Mouse (Mus musculus): ENCODE results near the gene Ccn5. TPM values are rescaled to one million over a fixed set of nuclear protein-coding genes. Genes with fewer than 3 reads are reported as not detected.

The Ccn5 gene
- polyA plus RNA-seq, 1 experiment from 2014 or later: 0.50 TPM

DNA sequence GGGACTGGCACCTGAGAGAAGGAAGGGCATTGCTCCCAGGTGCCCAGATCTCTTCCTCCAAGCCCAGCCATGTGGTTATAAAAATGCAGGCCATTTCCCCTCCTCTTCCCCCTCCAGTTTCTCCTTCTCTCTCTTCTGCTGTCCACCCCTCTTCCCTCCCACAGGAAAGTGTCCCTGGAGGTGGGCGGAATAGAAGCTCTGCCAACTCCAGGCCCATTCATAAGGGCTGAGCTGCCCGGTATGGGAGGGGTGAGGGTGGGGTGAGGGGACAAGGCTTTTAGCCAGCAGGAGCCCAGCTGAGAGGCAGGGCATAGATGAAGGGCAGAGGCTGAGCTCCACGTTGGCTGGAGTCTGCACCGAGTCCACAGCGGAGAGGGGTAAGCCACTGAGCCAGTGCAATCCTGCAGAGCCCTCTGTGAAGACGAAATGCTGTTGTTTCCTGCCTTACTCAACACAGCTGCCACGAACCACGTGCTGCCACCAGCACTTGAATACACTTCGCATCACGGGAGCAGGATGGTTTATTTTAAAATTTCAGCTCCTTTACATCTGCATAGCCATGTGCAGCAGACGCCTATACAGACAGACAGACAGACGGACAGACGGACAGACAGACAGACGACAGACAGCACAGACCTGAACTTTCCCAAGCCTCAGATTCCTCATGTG, 56.3 kb downstream of the Ccn5 start:
- Histone ChIP-seq H3K4me3 (replicated peaks) (no peak overlapping the region), H3K4me2 (no peak overlapping the region), H3K9me3 (no peaks in the 10 kb centered on the region), H3K9ac (replicated peaks) (no peak overlapping the region), H3K27ac (no peak overlapping the region), H3K27me3 (peaks cover 14% of the 10 kb centered on the region; the same call in 1 of the 2 replicates), H3K36me3 (no peaks in the 10 kb centered on the region), H3K4me1 (replicated peaks) (no peaks in the 10 kb centered on the region)
- ATAC-seq (ENCODE audit: insufficient number of reproducible peaks, insufficient read depth, low FRiP score, low TSS enrichment, low read depth): no peak
- 77% methylated on average over 14 of the region's 14 CpGs for WGBS

DNA sequence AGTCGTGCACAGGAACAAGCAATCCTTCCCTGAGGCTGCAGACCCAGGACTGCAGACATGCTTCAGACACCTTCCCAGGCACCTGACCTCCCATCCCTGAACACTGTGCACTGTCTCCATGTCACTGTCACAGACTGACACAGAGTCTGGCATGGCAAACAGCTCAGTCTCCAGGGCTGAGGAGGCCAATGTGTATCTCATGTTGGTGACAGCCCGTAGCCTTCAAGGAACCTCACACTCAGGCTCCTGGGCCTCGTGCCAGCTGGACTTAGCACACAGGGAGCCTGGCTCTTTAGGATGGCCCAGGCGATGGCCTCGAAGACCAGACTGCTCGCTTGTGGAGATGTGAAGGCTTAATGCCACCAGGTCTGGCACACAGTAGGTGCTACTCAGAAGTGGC, 60.2 kb downstream of the Ccn5 start:
- no peak for ATAC-seq (ENCODE audit: insufficient number of reproducible peaks, insufficient read depth, low FRiP score, low TSS enrichment, low read depth)
- Histone ChIP-seq H3K9me3 (no peaks in the 10 kb centered on the region), H3K4me1 (replicated peaks) (no peaks in the 10 kb centered on the region), H3K27ac (no peak overlapping the region), H3K36me3 (no peaks in the 10 kb centered on the region), H3K4me3 (replicated peaks) (no peak overlapping the region), H3K4me2 (no peak overlapping the region), H3K9ac (replicated peaks) (no peak overlapping the region), H3K27me3 (peaks cover 11% of the 10 kb centered on the region; the same call in 1 of the 2 replicates)
- WGBS: 88% methylated on average over 6 of the region's 6 CpGs

Other genes starting within 250 kb of the Ccn5 start
- gene Ttpal, start 218.5 kb upstream of the Ccn5 start, polyA plus RNA-seq (2016; fragmentation: Nextera tagmentation; extraction: Ambion mirVana): 47.5 and 48.6 TPM in 2 replicates
- 25.4 and 29.0 TPM in 2 replicates for gene Serinc3, start 175.7 kb upstream of the Ccn5 start, polyA plus RNA-seq (2016; fragmentation: Nextera tagmentation; extraction: Ambion mirVana)
- gene Pkig, start 162.5 kb upstream of the Ccn5 start, polyA plus RNA-seq (2016; fragmentation: Nextera tagmentation; extraction: Ambion mirVana): 133 and 135 TPM in 2 replicates
- gene Ada, start 70.6 kb upstream of the Ccn5 start, polyA plus RNA-seq (2016; fragmentation: Nextera tagmentation; extraction: Ambion mirVana): 8.1 and 9.1 TPM in 2 replicates
- gene Kcnk15, start 32.8 kb downstream of the Ccn5 start, polyA plus RNA-seq (2016; fragmentation: Nextera tagmentation; extraction: Ambion mirVana): 0.23 TPM in 1 of 2 replicates, not detected in the other
- gene Rims4, start 97.8 kb downstream of the Ccn5 start, polyA plus RNA-seq (2016; fragmentation: Nextera tagmentation; extraction: Ambion mirVana): 0.26 and 0.32 TPM in 2 replicates
- gene Ywhab, start 174.1 kb downstream of the Ccn5 start, polyA plus RNA-seq (2016; fragmentation: Nextera tagmentation; extraction: Ambion mirVana): 315 and 333 TPM in 2 replicates
- 3.1 and 3.7 TPM in 2 replicates for gene Pabpc1l, start 204.6 kb downstream of the Ccn5 start, polyA plus RNA-seq (2016; fragmentation: Nextera tagmentation; extraction: Ambion mirVana)
- 28.2 and 29.6 TPM in 2 replicates for gene Stk4, start 249.5 kb downstream of the Ccn5 start, polyA plus RNA-seq (2016; fragmentation: Nextera tagmentation; extraction: Ambion mirVana)